Mouse (Mus musculus) ES-Bruce4 (cell line): ENCODE results near the gene Foxf1.

Experiments
- CTCF ChIP-seq: IDR thresholded peaks from one replicate; pipeline ENCODE4 v1.8.1; 2011; ENCODE audit warnings: low read depth, low read length
- EP300 ChIP-seq: IDR thresholded peaks from 2 replicates; pipeline ENCODE4 v1.6.1; 2011; ENCODE audit warnings: low read depth, low read length; ENCODE audit not compliant: insufficient read depth

DNA sequence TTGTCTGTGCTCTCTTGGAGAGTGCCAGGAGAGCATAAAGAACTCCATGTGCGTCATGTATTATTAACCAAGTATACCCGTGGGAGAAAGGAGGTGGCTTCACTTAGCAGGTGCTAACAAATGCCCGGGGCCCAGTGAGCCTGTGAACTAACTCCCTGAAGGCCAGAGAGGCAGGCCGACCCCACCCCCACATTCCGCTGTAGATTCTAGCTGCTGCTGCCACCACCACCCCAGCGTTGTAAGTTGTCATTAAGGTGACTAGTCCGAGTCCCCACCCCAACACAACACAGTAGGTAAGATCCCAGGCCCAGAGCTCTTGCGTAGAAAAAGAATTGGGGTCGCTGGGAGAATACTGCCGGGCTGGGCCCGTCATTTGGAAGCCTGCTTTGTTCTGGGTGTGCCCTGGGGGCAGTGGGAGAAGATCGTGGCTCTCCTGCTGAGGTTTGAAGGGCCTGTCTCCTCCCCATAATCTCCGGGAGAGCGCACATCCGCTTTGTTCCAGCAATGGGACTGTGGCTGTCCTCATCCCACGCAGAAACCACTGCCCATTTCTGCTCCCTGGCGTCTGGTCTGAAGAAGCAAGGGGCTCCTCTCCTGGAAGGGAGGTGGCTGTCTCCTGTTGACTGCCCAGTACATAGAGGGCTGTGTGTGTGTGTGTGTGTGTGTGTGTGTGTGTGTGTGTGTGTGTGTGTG, 40.5 kb downstream of the Foxf1 start:
- TF ChIP-seq CTCF, result no peak
- TF ChIP-seq EP300, result no peak
